ENCODE assay signal across 8 mouse cellular contexts in genomic region chr11:95778831-95779251, GRCm38 (mm10). TPM values are rescaled to one million over a fixed set of nuclear protein-coding genes. Genes with fewer than 3 reads are reported as not detected.
DNase-seq lines count a peak whose midpoint lies in the region; ATAC-seq and TF ChIP-seq lines count a peak whose summit lies in the region.

No protein-coding gene starts in this region.

- no peak overlapping the region for H3K4me2 ChIP-seq in forebrain, embryonic 11.5 days (ENCODE audit: low read depth, low read length, severe bottlenecking)

- no peaks in the 10 kb centered on the region for H3K36me3 ChIP-seq in forebrain, embryonic 11.5 days (ENCODE audit: control insufficient read depth, insufficient read depth, low read length)

- H3K9me3 ChIP-seq in forebrain, embryonic 11.5 days (ENCODE audit: control insufficient read depth, low read length): no peaks in the 10 kb centered on the region

- TF ChIP-seq POLR2A in embryonic fibroblast, embryonic 13.5 days (IDR thresholded peaks at IDR 0.05; ENCODE audit: low read depth, low read length): no peak
- no peak for TF ChIP-seq POLR2A in cerebellum, adult 2 months (IDR thresholded peaks at IDR 0.05; ENCODE audit: borderline replicate concordance, insufficient read depth, low read length)

- CTCF ChIA-PET in Patski (lab: Charles Lee): interaction anchor here (1.3 kb wide), 1 partner anchor 19 kb away, joined by 4 read pairs; no protein-coding TSS in a partner anchor

- H3K27ac ChIP-seq in embryonic fibroblast, embryonic 13.5 days (ENCODE audit: insufficient read depth, low read length): peak overlapping the region; percentile 7; the same call in 1 of the 2 replicates
- no peak overlapping the region for H3K27ac ChIP-seq in forebrain, embryonic 11.5 days (ENCODE audit: low read depth, low read length)
- H3K27ac ChIP-seq in cerebellum, adult 2 months (ENCODE audit: insufficient read depth, low read length): no peak overlapping the region

- WGBS in forebrain, embryonic 11.5 days: 81% methylated on average over 4 of the region's 4 CpGs
- WGBS in cerebellum, adult 2 months: 64% methylated on average over 4 of the region's 4 CpGs

- peak; percentile 35 for DNase-seq in kidney, postnatal 14 days
- DNase-seq in kidney, adult 11 months: no peak
- DNase-seq in Patski (ENCODE audit: low read depth, low spot score): no peak
- no peak for DNase-seq in forebrain, embryonic 11.5 days (ENCODE audit: low spot score)
- no peak for DNase-seq in neural tube, embryonic 10.5 days (ENCODE audit: extremely low spot score, low spot score)
- no peak for DNase-seq in cerebellum, adult 2 months

- H3K4me1 ChIP-seq in embryonic fibroblast, embryonic 13.5 days (ENCODE audit: control insufficient read depth, insufficient read depth, low read length): peaks cover 6% of the 10 kb centered on the region; the same call in 1 of the 2 replicates
- H3K4me1 ChIP-seq in forebrain, embryonic 11.5 days (replicated peaks; ENCODE audit: control insufficient read depth, insufficient read depth, low read length): no peaks in the 10 kb centered on the region
- no peaks in the 10 kb centered on the region; the same call in 1 of the 2 replicates for H3K4me1 ChIP-seq in cerebellum, adult 2 months (ENCODE audit: control insufficient read depth, insufficient read depth, low read length)

- no peak overlapping the region for H3K9ac ChIP-seq in forebrain, embryonic 11.5 days (ENCODE audit: low read length)

- in situ Hi-C loops in Patski (cut with MboI; ENCODE audit: low pct_unique_long_range_greater_than_20kb): no loop called here

- no peak for ATAC-seq in Patski
- ATAC-seq in monocyte, adult 5-6 weeks (replicated peaks; ENCODE audit: insufficient number of reproducible peaks, low FRiP score, low TSS enrichment, poor library complexity, severe bottlenecking): 0 out of 2 replicates have a peak, but pooled peaks have one; percentile 44
- ATAC-seq in forebrain, embryonic 11.5 days (replicated peaks; ENCODE audit: low FRiP score): no peak

- POLR2A ChIA-PET in Patski (lab: Charles Lee): no interaction called here

- peak; percentile 33 for TF ChIP-seq CTCF in Patski (IDR thresholded peaks at IDR 0.05)
- peak; percentile 6; the same call in 1 of the 2 replicates for TF ChIP-seq CTCF in embryonic fibroblast, embryonic 13.5 days (IDR thresholded peaks at IDR 0.05; ENCODE audit: borderline replicate concordance, insufficient read depth, low read length)
- TF ChIP-seq CTCF in cerebellum, adult 2 months (IDR thresholded peaks at IDR 0.05; ENCODE audit: borderline replicate concordance, insufficient read depth, low read depth, low read length): no peak

- H3K4me3 ChIP-seq in embryonic fibroblast, embryonic 13.5 days (ENCODE audit: insufficient read depth, low read length): no peak overlapping the region
- H3K4me3 ChIP-seq in forebrain, embryonic 11.5 days (ENCODE audit: low read depth, low read length): no peak overlapping the region
- H3K4me3 ChIP-seq in cerebellum, adult 2 months (replicated peaks; ENCODE audit: insufficient read depth, low read depth, low read length): no peak overlapping the region

- H3K27me3 ChIP-seq in Patski: no peaks in the 10 kb centered on the region
- no peaks in the 10 kb centered on the region for H3K27me3 ChIP-seq in forebrain, embryonic 11.5 days (ENCODE audit: control insufficient read depth, insufficient read depth, low read length)
- no peaks in the 10 kb centered on the region for H3K27me3 ChIP-seq in cerebellum, adult 2 months (ENCODE audit: control insufficient read depth, insufficient read depth, low read length)

RNA-seq across cellular contexts. Expression of gene Phospho1, which starts 45.5 kb away (rescaled TPM):
- 2.1 TPM for polyA plus RNA-seq in Patski (2021)
- 5.5 TPM in 2 replicates for polyA plus RNA-seq in embryonic fibroblast, embryonic 13.5 days (2011; ENCODE audit: insufficient read length, low read depth, missing spikeins)
- total RNA-seq in monocyte, adult 5-6 weeks (2017): 2.8 to 3.6 TPM in 2 of 3 replicates, not detected in the other
- polyA plus RNA-seq in forebrain, embryonic 11.5 days (2014; fragmentation: Nextera tagmentation; extraction: Ambion mirVana): 0.51 TPM in 1 of 2 replicates, not detected in the other
- 110 and 122 TPM in 2 replicates for polyA plus RNA-seq in cerebellum, adult 2 months (2012; rRNA removed)

RNA-seq across cellular contexts. Expression of gene B130006D01Rik, which starts 55.5 kb away (rescaled TPM):
- 0.04 TPM for polyA plus RNA-seq in Patski (2021)
- 0.89 and 0.93 TPM in 2 replicates for polyA plus RNA-seq in embryonic fibroblast, embryonic 13.5 days (2011; ENCODE audit: insufficient read length, low read depth, missing spikeins)
- 2.5 to 6.1 TPM (median 5.2 TPM) in 3 replicates for total RNA-seq in monocyte, adult 5-6 weeks (2017)
- polyA plus RNA-seq in forebrain, embryonic 11.5 days (2014; fragmentation: Nextera tagmentation; extraction: Ambion mirVana): 1.4 and 2.2 TPM in 2 replicates
- 0.69 and 0.70 TPM in 2 replicates for polyA plus RNA-seq in cerebellum, adult 2 months (2012; rRNA removed)

RNA-seq across cellular contexts. Expression of gene Gngt2, which starts 58.2 kb away (rescaled TPM):
- not detected for polyA plus RNA-seq in Patski (2021)
- polyA plus RNA-seq in embryonic fibroblast, embryonic 13.5 days (2011; ENCODE audit: insufficient read length, low read depth, missing spikeins): 2.4 and 5.6 TPM in 2 replicates
- 863 to 2,060 TPM (median 1,763 TPM) in 3 replicates for total RNA-seq in monocyte, adult 5-6 weeks (2017)
- polyA plus RNA-seq in forebrain, embryonic 11.5 days (2014; fragmentation: Nextera tagmentation; extraction: Ambion mirVana): 3.5 and 5.1 TPM in 2 replicates
- polyA plus RNA-seq in cerebellum, adult 2 months (2012; rRNA removed): 3.5 and 5.4 TPM in 2 replicates

Comparison
In these comparisons a context has a peak if more than half of its experiments do, and no peak if none do; other contexts are left out.
1. RNA of gene Phospho1, which starts 45.5 kb away (polyA plus RNA-seq): 110 to 122 TPM in cerebellum, adult 2 months; 5.5 TPM in embryonic fibroblast, embryonic 13.5 days, 2.1 TPM in Patski (single experiment) and 0.51 TPM in forebrain, embryonic 11.5 days; every median in the first group is over 10 times any median in the second.